Mouse (Mus musculus) MEL (cell line): ENCODE measurements around the gene Gon7. TPM values are rescaled to one million over a fixed set of nuclear protein-coding genes. Genes with fewer than 3 reads are reported as not detected.
A peak's percentile ranks its signal among the peaks of the same experiment; 100 is the strongest.

Experiments used
- DNase-seq: peaks from one replicate; pipeline ENCODE4 v3.0.0; 2011; ENCODE audit warnings: low read depth, low spot score
- H3K27ac ChIP-seq: 2 replicates; pipeline ENCODE4 v1.5.1; 2012; ENCODE audit warnings: low read depth, mild to moderate bottlenecking, control low read depth, low read length, moderate library complexity; ENCODE audit not compliant: control insufficient read depth
- H3K27me3 ChIP-seq, 2 experiments: fragments of 150-350 bp in 1 of 2; sonication (generic) in 1 of 2; 2 replicates each; pipeline ENCODE4 v1.6.1; 2012; ENCODE audit warnings: low read length in 2 of 2, mild to moderate bottlenecking in 2 of 2, improper control_type of control experiment in 1 of 2, moderate library complexity in 1 of 2; ENCODE audit not compliant: insufficient read depth in 2 of 2, control insufficient read depth in 1 of 2
- H3K36me3 ChIP-seq, 2 experiments: 2 replicates each; pipeline ENCODE4 v1.6.1; 2012 to 2014; ENCODE audit warnings: low read length in 2 of 2, improper control_type of control experiment in 1 of 2, inconsistent platforms in 1 of 2, mild to moderate bottlenecking in 1 of 2; ENCODE audit not compliant: insufficient read depth in 2 of 2, control insufficient read depth in 1 of 2
- H3K4me1 ChIP-seq, 2 experiments: fragments of 150-350 bp in 1 of 2; sonication (generic) in 1 of 2; 2 replicates each; pipeline ENCODE4 v1.6.1; 2012; ENCODE audit warnings: low read length in 2 of 2, improper control_type of control experiment in 1 of 2, mild to moderate bottlenecking in 1 of 2; ENCODE audit not compliant: insufficient read depth in 2 of 2, control insufficient read depth in 1 of 2
- H3K4me3 ChIP-seq, 2 experiments: fragments of 150-350 bp in 1 of 2; sonication (generic) in 1 of 2; 2 replicates each; pipeline ENCODE4 v1.5.1; 2012; ENCODE audit warnings: low read depth in 2 of 2, low read length in 2 of 2, mild to moderate bottlenecking in 2 of 2, moderate library complexity in 2 of 2, control low read depth in 1 of 2, improper control_type of control experiment in 1 of 2; ENCODE audit not compliant: control insufficient read depth in 1 of 2, insufficient read depth in 1 of 2
- H3K79me2 ChIP-seq: 2 replicates; pipeline ENCODE4 v1.6.1; 2012; ENCODE audit warnings: mild to moderate bottlenecking, low read length, moderate library complexity; ENCODE audit not compliant: control insufficient read depth, poor library complexity, insufficient read depth
- H3K9ac ChIP-seq: 2 replicates; pipeline ENCODE4 v1.6.1; 2012; ENCODE audit warnings: low read depth, mild to moderate bottlenecking, control low read depth, low read length, moderate library complexity; ENCODE audit not compliant: control insufficient read depth, poor library complexity, severe bottlenecking
- H3K9me3 ChIP-seq: fragments of 150-350 bp; sonication (generic); replicated peaks from 2 replicates; pipeline ENCODE4 v1.6.1; 2012; ENCODE audit warnings: mild to moderate bottlenecking, low read length, improper control_type of control experiment, moderate library complexity; ENCODE audit not compliant: insufficient read depth
- BHLHE40 ChIP-seq: IDR thresholded peaks from 2 replicates; pipeline ENCODE4 v1.6.1; 2012; ENCODE audit warnings: low read depth, mild to moderate bottlenecking, inconsistent platforms, low read length, improper control_type of control experiment, borderline replicate concordance
- CHD1 ChIP-seq: IDR thresholded peaks from 2 replicates; pipeline ENCODE4 v1.6.1; 2012; ENCODE audit warnings: low read depth, mild to moderate bottlenecking, inconsistent platforms, low read length, improper control_type of control experiment
- CTCF ChIP-seq, 3 experiments: IDR thresholded peaks in 2 of 3; conservative IDR thresholded peaks in 1 of 3; 2 replicates each; pipeline ENCODE4 v1.5.1; 2011 to 2012; ENCODE audit warnings: low read length in 3 of 3, low read depth in 2 of 3, mild to moderate bottlenecking in 2 of 3, improper control_type of control experiment in 1 of 3, inconsistent platforms in 1 of 3, mixed read lengths in 1 of 3, moderate library complexity in 1 of 3; ENCODE audit not compliant: control insufficient read depth in 1 of 3, insufficient read depth in 1 of 3, poor library complexity in 1 of 3, severe bottlenecking in 1 of 3
- E2F4 ChIP-seq: IDR thresholded peaks from 2 replicates; pipeline ENCODE4 v1.6.1; 2011; ENCODE audit warnings: low read depth, low read length, improper control_type of control experiment, borderline replicate concordance
- ELF1 ChIP-seq: IDR thresholded peaks from 2 replicates; pipeline ENCODE4 v1.6.1; 2014; ENCODE audit warnings: low read depth, mild to moderate bottlenecking, inconsistent platforms, low read length, improper control_type of control experiment, moderate library complexity
- EP300 ChIP-seq, 2 experiments: IDR thresholded peaks; 2 replicates each; pipeline ENCODE4 v1.6.1; 2011; ENCODE audit warnings: improper control_type of control experiment in 2 of 2, low read length in 2 of 2, low read depth in 1 of 2, mild to moderate bottlenecking in 1 of 2
- ETS1 ChIP-seq: IDR thresholded peaks from 2 replicates; pipeline ENCODE4 v1.6.1; 2012; ENCODE audit warnings: low read depth, mild to moderate bottlenecking, inconsistent platforms, low read length, improper control_type of control experiment, moderate library complexity
- GABPA ChIP-seq: IDR thresholded peaks from 2 replicates; pipeline ENCODE4 v1.6.1; 2012; ENCODE audit warnings: low read depth, mild to moderate bottlenecking, inconsistent platforms, low read length, improper control_type of control experiment, moderate library complexity
- GATA1 ChIP-seq: IDR thresholded peaks from 2 replicates; pipeline ENCODE4 v1.6.1; 2011; ENCODE audit warnings: low read depth, low read length, improper control_type of control experiment
- HCFC1 ChIP-seq: IDR thresholded peaks from 2 replicates; pipeline ENCODE4 v1.6.1; 2012; ENCODE audit warnings: low read depth, mild to moderate bottlenecking, inconsistent platforms, low read length, improper control_type of control experiment, moderate library complexity
- JUND ChIP-seq: IDR thresholded peaks from 2 replicates; pipeline ENCODE4 v1.6.1; 2011; ENCODE audit warnings: low read depth, mild to moderate bottlenecking, improper control_type of control experiment, low read length
- KAT2A ChIP-seq: conservative IDR thresholded peaks from 2 replicates; pipeline ENCODE4 v1.6.1; 2012; ENCODE audit warnings: low read depth, low read length, improper control_type of control experiment, inconsistent platforms
- MAX ChIP-seq: IDR thresholded peaks from 2 replicates; pipeline ENCODE4 v1.6.1; 2011; ENCODE audit warnings: low read length, improper control_type of control experiment
- MAZ ChIP-seq: IDR thresholded peaks from 2 replicates; pipeline ENCODE4 v1.6.1; 2012; ENCODE audit warnings: low read depth, mild to moderate bottlenecking, inconsistent platforms, low read length, improper control_type of control experiment
- MXI1 ChIP-seq: IDR thresholded peaks from 2 replicates; pipeline ENCODE4 v1.6.1; 2011; ENCODE audit warnings: mild to moderate bottlenecking, low read depth, low read length, improper control_type of control experiment
- MYC ChIP-seq: IDR thresholded peaks from 2 replicates; pipeline ENCODE4 v1.6.1; 2011; ENCODE audit warnings: low read depth, mild to moderate bottlenecking, low read length, improper control_type of control experiment, moderate library complexity
- NELFE ChIP-seq: IDR thresholded peaks from 2 replicates; pipeline ENCODE4 v1.6.1; 2011; ENCODE audit warnings: low read depth, low read length, improper control_type of control experiment
- NRF1 ChIP-seq: IDR thresholded peaks from 2 replicates; pipeline ENCODE4 v1.6.1; 2014; ENCODE audit warnings: low read depth, mild to moderate bottlenecking, inconsistent platforms, low read length, improper control_type of control experiment, moderate library complexity; ENCODE audit not compliant: poor library complexity, insufficient read depth, severe bottlenecking
- POLR2A ChIP-seq, 2 experiments: IDR thresholded peaks; 2 replicates each; pipeline ENCODE4 v1.6.1; 2011 to 2012; ENCODE audit warnings: low read length in 2 of 2, mild to moderate bottlenecking in 2 of 2, control low read depth in 1 of 2, improper control_type of control experiment in 1 of 2, low read depth in 1 of 2, moderate library complexity in 1 of 2; ENCODE audit not compliant: control insufficient read depth in 1 of 2, insufficient read depth in 1 of 2, poor library complexity in 1 of 2
- POLR2AphosphoS2 ChIP-seq: IDR thresholded peaks from 2 replicates; pipeline ENCODE4 v1.6.1; 2011; ENCODE audit warnings: low read length, improper control_type of control experiment
- POLR2AphosphoS5 ChIP-seq: IDR thresholded peaks from 2 replicates; pipeline ENCODE4 v1.6.1; 2012; ENCODE audit warnings: low read depth, borderline replicate concordance, mild to moderate bottlenecking, inconsistent platforms, low read length, moderate library complexity, mixed read lengths
- RAD21 ChIP-seq: IDR thresholded peaks from 2 replicates; pipeline ENCODE4 v1.6.1; 2011; ENCODE audit warnings: mild to moderate bottlenecking, low read depth, low read length, improper control_type of control experiment
- RCOR1 ChIP-seq: IDR thresholded peaks from 2 replicates; pipeline ENCODE4 v1.6.1; 2012; ENCODE audit warnings: low read depth, mild to moderate bottlenecking, inconsistent platforms, low read length, improper control_type of control experiment
- SIN3A ChIP-seq: IDR thresholded peaks from 2 replicates; pipeline ENCODE4 v1.6.1; 2012; ENCODE audit warnings: low read length, improper control_type of control experiment, inconsistent platforms
- SMC3 ChIP-seq: IDR thresholded peaks from 2 replicates; pipeline ENCODE4 v1.6.1; 2011; ENCODE audit warnings: low read depth, low read length, improper control_type of control experiment
- TBP ChIP-seq: IDR thresholded peaks from 2 replicates; pipeline ENCODE4 v1.8.0; 2011; ENCODE audit warnings: low read depth, low read length, improper control_type of control experiment
- TCF12 ChIP-seq: IDR thresholded peaks from 2 replicates; pipeline ENCODE4 v1.6.1; 2014; ENCODE audit warnings: low read depth, mild to moderate bottlenecking, inconsistent platforms, low read length, improper control_type of control experiment, moderate library complexity
- USF1 ChIP-seq: IDR thresholded peaks from 2 replicates; pipeline ENCODE4 v1.6.1; 2014; ENCODE audit warnings: low read depth, mild to moderate bottlenecking, inconsistent platforms, low read length, improper control_type of control experiment, moderate library complexity
- USF2 ChIP-seq, 2 experiments: IDR thresholded peaks; 2 replicates each; pipeline ENCODE4 v1.6.1; 2011 to 2012; ENCODE audit warnings: improper control_type of control experiment in 2 of 2, low read length in 2 of 2, borderline replicate concordance in 1 of 2, inconsistent platforms in 1 of 2, low read depth in 1 of 2, mild to moderate bottlenecking in 1 of 2; ENCODE audit not compliant: insufficient read depth in 1 of 2
- ZC3H11A ChIP-seq: IDR thresholded peaks from 2 replicates; pipeline ENCODE4 v1.6.1; 2012; ENCODE audit warnings: low read depth, mild to moderate bottlenecking, inconsistent platforms, low read length, improper control_type of control experiment
- polyA plus RNA-seq, 2 experiments: library from polyadenylated mRNA; stranded (reverse) in 1 of 2; unstranded in 1 of 2; fragments of >175 nt in 1 of 2; fragments of >200 nt in 1 of 2; gene quantifications; 2 replicates each; pipeline versions ENCODE4 v1.2.1 to v1.2.4; 2012; ENCODE audit warnings: low replicate concordance in 2 of 2, low read depth in 1 of 2; ENCODE audit not compliant: insufficient read length in 2 of 2, insufficient read depth in 1 of 2, missing spikeins in 1 of 2
- total RNA-seq: library from RNA; depleted of rRNA; stranded (reverse); fragments of 300-350 nt; gene quantifications from 2 replicates; pipeline ENCODE4 v1.2.3, GENCODE M21; 2012

Gon7 gene
- total and polyA plus RNA-seq, 3 experiments: 31.3 to 129 (median 33.0) TPM

DNA sequence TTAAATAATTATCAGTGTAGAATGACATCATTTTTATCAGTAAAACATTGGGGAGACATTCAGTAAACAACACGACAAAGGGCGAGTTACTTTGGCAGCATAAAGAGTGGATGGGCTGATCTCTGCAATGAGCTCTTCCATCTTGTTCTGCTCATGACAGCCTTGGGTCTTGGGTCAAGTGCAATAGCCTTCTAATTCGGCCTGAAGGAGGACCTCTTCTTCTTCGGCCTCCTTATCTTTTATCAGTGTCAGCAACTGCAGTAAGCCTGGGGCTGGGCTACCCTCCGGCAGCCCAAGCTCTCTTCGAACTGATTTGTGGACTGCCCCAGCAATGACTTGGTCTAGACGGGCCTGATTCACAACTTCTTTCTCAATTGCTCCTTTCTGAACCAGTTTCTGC is 15.5 kb downstream of the Gon7 start:
- H3K4me1 ChIP-seq: peaks cover 8 to 16% of the 10 kb centered on the region in 2 experiments; a peak in 3 of 4 replicates
- H3K27me3 ChIP-seq: no peaks in the 10 kb centered on the region
- TF ChIP-seq POLR2AphosphoS2 (no peak), MAX (no peak), USF2 (IDR thresholded peaks at IDR 0.05; ENCODE audit: borderline replicate concordance in 1 of 2, insufficient read depth in 1 of 2, low read depth in 1 of 2, low read length in 2 of 2) (no peak), NRF1 (no peak), POLR2A (IDR thresholded peaks at IDR 0.05; ENCODE audit: control insufficient read depth in 1 of 2, insufficient read depth in 1 of 2, low read depth in 1 of 2, low read length in 2 of 2, poor library complexity in 1 of 2) (no peak), HCFC1 (no peak), MYC (no peak), GABPA (no peak), ELF1 (no peak), NELFE (no peak), KAT2A (no peak), SMC3 (no peak), MXI1 (no peak), USF1 (no peak), BHLHE40 (no peak), ETS1 (no peak)
- peaks cover 0 to 33% of the 10 kb centered on the region in 2 experiments; a peak in 2 of 4 replicates for H3K36me3 ChIP-seq
- DNase-seq: no peak
- no peak overlapping the region for H3K4me3 ChIP-seq
- no peaks in the 10 kb centered on the region for H3K9me3 ChIP-seq
- no peak overlapping the region for H3K9ac ChIP-seq
- peaks cover 26% of the 10 kb centered on the region for H3K79me2 ChIP-seq
- H3K27ac ChIP-seq: no peak overlapping the region

DNA sequence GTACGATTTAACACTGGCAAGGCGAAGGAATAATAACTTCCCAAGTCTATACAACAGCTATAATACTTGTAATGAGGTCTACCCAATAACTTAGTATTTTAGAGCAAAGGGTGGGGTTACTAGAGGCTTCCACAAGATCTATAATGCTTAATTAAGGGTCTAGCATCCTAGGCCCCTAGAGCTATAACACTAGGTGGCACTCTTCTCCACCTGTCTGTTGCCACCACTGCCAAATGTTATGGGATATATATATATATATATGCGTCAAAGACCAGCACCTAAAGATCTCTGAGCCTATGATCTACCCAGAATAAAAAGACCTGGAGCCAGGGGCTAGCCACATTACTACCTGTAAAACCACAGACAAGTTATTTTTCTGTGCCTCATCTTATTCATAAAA is 17.3 kb downstream of the Gon7 start:
- Histone ChIP-seq H3K9ac (no peak overlapping the region), H3K79me2 (peaks cover 14% of the 10 kb centered on the region), H3K27ac (no peak overlapping the region), H3K36me3 (peaks cover 0 to 16% of the 10 kb centered on the region in 2 experiments; a peak in 2 of 4 replicates), H3K4me1 (peaks cover 5 to 13% of the 10 kb centered on the region in 2 experiments), H3K9me3 (no peaks in the 10 kb centered on the region), H3K4me3 (no peak overlapping the region), H3K27me3 (no peaks in the 10 kb centered on the region)
- peak; percentile 60 for DNase-seq
- TF ChIP-seq SIN3A (peak; percentile 35; the same call in 1 of the 2 replicates), MYC (no peak), CTCF (IDR thresholded peaks at IDR 0.05 in 2 of 3, conservative IDR thresholded peaks at IDR 0.05 in 1 of 3; ENCODE audit: control insufficient read depth in 1 of 3, insufficient read depth in 1 of 3, low read depth in 2 of 3, low read length in 3 of 3, poor library complexity in 1 of 3, severe bottlenecking in 1 of 3) (peak; percentile 49 to 76 (median 55)), JUND (no peak), ZC3H11A (peak; percentile 79), GATA1 (no peak), NRF1 (no peak), POLR2A (IDR thresholded peaks at IDR 0.05; ENCODE audit: control insufficient read depth in 1 of 2, insufficient read depth in 1 of 2, low read depth in 1 of 2, low read length in 2 of 2, poor library complexity in 1 of 2) (no peak), TBP (no peak), BHLHE40 (no peak), RAD21 (peak; percentile 78), MAX (no peak), MXI1 (no peak), RCOR1 (no peak), POLR2AphosphoS5 (no peak), MAZ (no peak), HCFC1 (no peak), SMC3 (peak; percentile 78), USF2 (IDR thresholded peaks at IDR 0.05; ENCODE audit: borderline replicate concordance in 1 of 2, insufficient read depth in 1 of 2, low read depth in 1 of 2, low read length in 2 of 2) (no peak), CHD1 (no peak), TCF12 (no peak), ETS1 (no peak), GABPA (no peak), EP300 (IDR thresholded peaks at IDR 0.05; ENCODE audit: low read depth in 1 of 2, low read length in 2 of 2) (no peak), KAT2A (no peak), E2F4 (no peak), NELFE (no peak)
